Mouse (Mus musculus) macrophage (primary cell): ENCODE measurements around the gene Yipf3. TPM values are rescaled to one million over a fixed set of nuclear protein-coding genes. Genes with fewer than 3 reads are reported as not detected.

Experiments
- H3K27ac ChIP-seq: fragments of 350-480 bp; formaldehyde crosslinking; 2 replicates; pipeline ENCODE4 v1.9.0; 2021
- H3K36me3 ChIP-seq: fragments of 350-480 bp; formaldehyde crosslinking; 2 replicates; pipeline ENCODE4 v1.9.0; 2021; ENCODE audit errors: inconsistent target
- H3K4me3 ChIP-seq: fragments of 350-480 bp; formaldehyde crosslinking; 2 replicates; pipeline ENCODE4 v1.9.0; 2021; ENCODE audit errors: inconsistent target
- H3K79me2 ChIP-seq: fragments of 350-480 bp; formaldehyde crosslinking; 2 replicates; pipeline ENCODE4 v1.9.0; 2021; ENCODE audit errors: inconsistent target
- WGBS: methylation state at CpG from one replicate; pipeline ENCODE4 v1.1.7; 2026; ENCODE audit warnings: inconsistent platforms; ENCODE audit not compliant: missing documents; 5-methylcytosine and 5-hydroxymethylcytosine counted together
- polyA plus RNA-seq: library from polyadenylated mRNA; stranded (reverse); fragments of 250-400 nt; gene quantifications from 3 replicates; pipeline ENCODE4 v1.2.4, GENCODE M21; 2018; ENCODE audit warnings: inconsistent platforms

Gene Yipf3
- polyA plus RNA-seq, 1 experiment from 2014 or later: 26.4 TPM

DNA sequence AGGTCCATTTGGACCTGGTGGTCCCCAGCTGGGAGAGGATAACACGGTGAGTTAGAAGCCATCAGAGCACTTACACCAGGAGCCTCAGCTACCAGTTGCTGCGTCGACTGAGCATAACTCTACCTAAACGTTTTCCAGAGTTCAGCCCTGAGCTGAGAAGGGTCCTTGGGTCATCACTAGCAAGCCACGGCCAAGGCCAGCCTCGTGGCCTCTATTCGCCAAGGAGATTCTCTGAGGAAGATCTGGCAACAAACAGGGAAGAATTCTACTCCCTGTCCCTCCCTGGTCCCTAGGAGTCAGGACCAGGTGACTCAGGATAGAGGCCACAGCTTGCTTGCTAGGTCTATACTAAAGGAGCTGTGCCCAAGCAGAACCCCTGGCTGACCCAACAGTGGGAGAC lies 19.6 kb downstream of the Yipf3 start:
- no peak overlapping the region for H3K27ac ChIP-seq
- H3K79me2 ChIP-seq: no peaks in the 10 kb centered on the region; the same call in 1 of the 2 replicates
- WGBS: 95% methylated on average over 7 of the region's 7 CpGs
- H3K36me3 ChIP-seq: peaks cover 52% of the 10 kb centered on the region
- no peak overlapping the region for H3K4me3 ChIP-seq

DNA sequence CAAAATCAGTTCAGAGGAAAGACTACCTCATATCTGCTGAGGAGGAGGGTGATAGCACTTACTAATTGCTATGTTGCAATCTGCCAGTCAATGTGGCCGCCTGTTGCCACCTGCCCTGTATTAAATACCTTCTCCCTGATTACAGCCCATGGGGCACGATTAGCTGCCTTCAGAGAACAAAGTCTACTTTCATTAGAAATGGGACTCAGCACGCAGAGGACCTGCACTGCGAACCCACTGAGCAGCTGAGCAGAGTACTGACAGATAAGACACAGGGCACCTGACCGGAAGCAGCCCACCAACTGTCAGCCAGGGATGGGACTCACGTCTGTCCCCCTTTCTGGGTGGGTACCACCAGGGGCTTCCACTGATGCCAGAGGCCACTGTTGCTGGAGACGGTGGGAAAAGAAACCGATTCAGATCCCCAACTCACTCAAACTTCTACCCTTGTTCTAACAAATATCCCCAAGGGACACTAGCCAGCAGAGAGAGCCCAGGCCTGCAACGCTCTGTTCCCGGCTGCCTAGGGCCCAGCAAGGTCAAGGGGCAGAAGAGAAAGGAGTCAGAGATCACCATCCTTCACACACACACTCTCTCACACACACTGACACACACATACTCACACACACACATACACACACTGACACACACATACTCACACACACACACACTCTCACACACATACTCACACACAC lies 20.3 kb downstream of the Yipf3 start:
- H3K79me2 ChIP-seq: peaks cover 5% of the 10 kb centered on the region; the same call in 1 of the 2 replicates
- H3K27ac ChIP-seq: no peak overlapping the region
- WGBS: 92% methylated on average over 10 of the region's 10 CpGs
- peaks cover 46% of the 10 kb centered on the region for H3K36me3 ChIP-seq
- H3K4me3 ChIP-seq: no peak overlapping the region

DNA sequence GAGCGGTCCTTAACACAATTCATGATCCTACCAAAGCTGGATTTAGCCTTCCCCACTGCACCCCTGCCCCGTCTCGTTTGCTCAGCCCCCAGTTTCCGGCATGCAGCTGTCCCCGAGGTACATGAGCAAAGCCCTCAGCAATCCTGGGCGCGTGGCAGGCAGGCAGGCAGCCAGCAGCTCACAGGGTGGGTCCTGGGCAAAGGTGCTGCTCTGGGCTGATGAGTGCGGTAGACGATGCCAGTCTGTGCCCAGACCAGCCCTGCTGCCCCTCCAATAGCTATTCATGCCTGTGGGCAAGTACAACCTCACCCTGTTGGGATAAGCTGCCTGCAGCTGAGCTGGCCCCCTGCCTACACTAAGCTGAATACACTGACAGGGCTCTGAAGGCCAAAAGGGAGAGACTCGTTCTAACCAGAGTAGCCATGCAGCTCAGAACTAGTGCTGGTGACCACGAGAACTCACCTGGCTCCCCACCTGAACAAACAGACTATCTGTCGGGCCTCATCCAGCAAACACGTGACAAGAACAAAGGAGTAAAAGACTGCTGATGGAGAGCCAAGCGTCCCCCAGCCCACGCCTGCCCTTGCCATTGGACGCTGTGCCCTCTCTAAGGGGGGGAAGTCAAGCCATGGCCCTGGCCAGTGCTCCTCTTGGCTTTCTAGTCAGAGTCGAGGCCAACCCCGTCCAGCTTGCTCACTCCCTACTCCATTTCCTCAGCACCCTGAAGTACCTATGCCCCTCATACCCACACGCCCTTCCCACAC lies 22.1 kb downstream of the Yipf3 start:
- Histone ChIP-seq H3K4me3 (no peak overlapping the region), H3K79me2 (peaks cover 23% of the 10 kb centered on the region; the same call in 1 of the 2 replicates), H3K27ac (no peak overlapping the region), H3K36me3 (peaks cover 35% of the 10 kb centered on the region)
- 95% methylated on average over 19 of the region's 19 CpGs for WGBS

DNA sequence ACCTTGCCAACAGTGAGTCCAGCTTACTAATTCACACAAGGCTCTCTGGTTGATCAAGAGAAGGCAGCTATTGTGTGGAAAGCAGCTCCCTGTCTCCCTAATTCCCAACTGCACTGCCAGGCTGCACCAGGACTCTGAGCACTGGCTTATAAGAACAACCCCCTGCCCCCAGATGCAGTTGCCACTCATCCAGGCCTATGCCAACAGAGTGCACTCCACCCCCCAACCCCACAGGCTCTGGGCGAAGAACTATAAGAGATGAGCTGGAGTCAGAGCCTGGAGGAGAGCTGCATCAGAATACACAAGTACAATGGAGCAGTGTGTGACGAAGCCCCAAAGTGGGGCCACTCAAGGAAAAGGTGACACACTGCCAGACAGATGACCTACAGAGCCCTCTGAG lies 24.2 kb downstream of the Yipf3 start:
- Histone ChIP-seq H3K79me2 (peaks cover 44% of the 10 kb centered on the region; the same call in 1 of the 2 replicates), H3K27ac (no peak overlapping the region), H3K36me3 (peaks cover 23% of the 10 kb centered on the region), H3K4me3 (no peak overlapping the region)
- WGBS: 95% methylated on average over 2 of the region's 2 CpGs

DNA sequence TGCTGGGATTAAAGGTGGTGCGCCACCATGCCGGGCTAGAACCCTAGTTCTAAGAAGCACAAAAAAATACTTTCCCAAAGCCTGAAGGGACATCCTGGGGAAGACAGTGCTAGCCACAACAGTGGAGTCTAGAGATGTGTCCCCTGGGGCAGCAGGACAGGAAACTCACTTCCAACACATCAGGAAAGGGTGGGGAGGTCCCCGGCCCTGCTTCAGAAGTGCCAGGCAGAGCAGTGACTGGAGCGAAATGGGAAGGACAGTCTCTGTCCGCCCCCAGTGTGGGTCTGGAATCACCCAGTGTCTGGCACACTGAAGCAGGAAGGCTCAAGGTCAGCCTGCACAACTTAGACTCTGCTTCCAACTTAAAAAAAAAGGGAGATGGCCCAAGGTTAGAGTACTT lies 24.8 kb downstream of the Yipf3 start:
- WGBS: 90% methylated on average over 5 of the region's 5 CpGs
- Histone ChIP-seq H3K4me3 (no peak overlapping the region), H3K36me3 (peaks cover 23% of the 10 kb centered on the region), H3K79me2 (peaks cover 50% of the 10 kb centered on the region; the same call in 1 of the 2 replicates), H3K27ac (no peak overlapping the region)

DNA sequence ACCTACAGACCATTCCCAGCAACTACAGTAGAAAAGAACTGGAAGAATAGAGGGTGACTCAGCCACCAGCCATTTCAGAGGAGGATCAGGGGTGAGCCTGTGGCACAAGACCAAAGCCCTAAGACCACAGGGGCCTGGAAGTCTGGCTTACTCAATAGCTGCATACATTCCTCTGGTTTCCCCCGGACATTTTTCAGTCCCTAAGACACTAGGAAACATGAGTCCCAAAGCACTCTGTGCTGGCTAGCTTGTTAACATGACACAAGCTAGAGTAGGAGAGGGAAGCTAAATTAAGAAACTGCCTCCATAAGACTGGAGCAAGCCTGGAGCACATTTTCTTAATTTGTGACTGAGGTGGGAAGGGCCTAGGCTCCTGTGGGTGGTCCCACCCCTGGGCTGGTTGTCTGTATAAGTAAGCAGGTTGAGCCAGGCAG lies 25.9 kb downstream of the Yipf3 start:
- Histone ChIP-seq H3K4me3 (no peak overlapping the region), H3K36me3 (peaks cover 30% of the 10 kb centered on the region), H3K79me2 (peaks cover 61% of the 10 kb centered on the region; the same call in 1 of the 2 replicates), H3K27ac (no peak overlapping the region)
- WGBS: 91% methylated on average over 1 of the region's 1 CpGs

DNA sequence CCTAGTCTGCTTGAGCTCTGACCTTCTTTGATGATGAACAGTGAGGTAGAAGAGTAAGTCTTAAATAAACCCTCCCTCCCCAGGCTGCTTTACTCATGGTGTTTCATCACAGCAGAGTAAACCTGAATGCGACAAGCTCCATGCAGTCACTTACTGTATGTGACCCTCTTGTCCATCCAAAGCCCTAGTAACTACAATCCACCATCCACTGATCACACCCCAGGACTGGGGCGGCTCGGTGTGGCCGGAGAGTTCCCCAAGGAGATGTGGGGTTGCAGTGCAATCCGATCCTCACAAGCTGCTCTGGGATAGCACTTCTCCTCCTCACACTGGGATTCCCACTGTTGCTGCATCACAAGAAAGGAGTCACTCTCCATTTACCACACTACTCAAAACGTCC lies 26.6 kb downstream of the Yipf3 start:
- no peak overlapping the region for H3K4me3 ChIP-seq
- 91% methylated on average over 6 of the region's 6 CpGs for WGBS
- peaks cover 68% of the 10 kb centered on the region; the same call in 1 of the 2 replicates for H3K79me2 ChIP-seq
- H3K36me3 ChIP-seq: peaks cover 34% of the 10 kb centered on the region
- H3K27ac ChIP-seq: no peak overlapping the region

DNA sequence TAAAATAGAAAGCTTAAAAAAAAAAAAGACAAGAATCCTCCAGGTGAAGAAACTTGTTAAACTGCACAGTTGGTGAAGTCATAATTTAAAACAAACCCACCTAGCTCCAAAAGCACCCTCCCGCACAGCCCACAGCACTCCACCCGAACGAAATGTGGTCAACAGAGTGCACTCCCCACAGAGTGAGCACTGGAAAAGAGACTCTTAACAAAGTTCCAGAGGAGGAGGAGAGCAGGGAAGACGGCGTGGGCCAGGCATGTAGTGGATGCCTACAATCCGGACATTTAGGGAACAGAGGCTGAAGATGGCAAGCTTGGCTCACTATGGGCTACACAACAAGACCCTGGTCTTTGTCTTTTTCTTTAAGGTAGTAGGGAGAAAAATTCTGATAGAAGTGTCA lies 27.2 kb downstream of the Yipf3 start:
- H3K4me3 ChIP-seq: no peak overlapping the region
- no peak overlapping the region for H3K27ac ChIP-seq
- WGBS: 98% methylated on average over 6 of the region's 6 CpGs
- H3K36me3 ChIP-seq: peaks cover 34% of the 10 kb centered on the region
- peaks cover 74% of the 10 kb centered on the region for H3K79me2 ChIP-seq

DNA sequence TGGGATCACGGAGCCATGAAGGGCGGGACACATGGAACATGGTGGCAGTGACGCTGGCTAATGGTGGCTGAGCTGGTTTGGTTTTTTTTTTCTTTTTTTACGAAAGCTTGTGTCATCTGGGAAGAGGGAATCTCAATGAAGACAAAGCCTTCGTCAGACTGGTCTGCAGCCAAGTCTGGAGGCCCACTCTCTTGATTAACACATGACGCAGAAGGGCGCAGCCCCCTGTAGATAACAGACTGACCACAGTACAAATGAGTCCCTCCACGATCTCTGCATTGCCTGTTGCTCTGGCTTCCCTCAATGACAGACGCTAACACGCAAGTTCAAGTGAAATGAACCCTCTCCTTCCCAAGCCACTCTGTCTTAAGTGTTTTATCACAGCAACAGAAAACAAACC lies 27.6 kb downstream of the Yipf3 start:
- Histone ChIP-seq H3K79me2 (peaks cover 78% of the 10 kb centered on the region), H3K27ac (no peak overlapping the region), H3K36me3 (peaks cover 29% of the 10 kb centered on the region), H3K4me3 (no peak overlapping the region)
- WGBS: 98% methylated on average over 10 of the region's 10 CpGs

DNA sequence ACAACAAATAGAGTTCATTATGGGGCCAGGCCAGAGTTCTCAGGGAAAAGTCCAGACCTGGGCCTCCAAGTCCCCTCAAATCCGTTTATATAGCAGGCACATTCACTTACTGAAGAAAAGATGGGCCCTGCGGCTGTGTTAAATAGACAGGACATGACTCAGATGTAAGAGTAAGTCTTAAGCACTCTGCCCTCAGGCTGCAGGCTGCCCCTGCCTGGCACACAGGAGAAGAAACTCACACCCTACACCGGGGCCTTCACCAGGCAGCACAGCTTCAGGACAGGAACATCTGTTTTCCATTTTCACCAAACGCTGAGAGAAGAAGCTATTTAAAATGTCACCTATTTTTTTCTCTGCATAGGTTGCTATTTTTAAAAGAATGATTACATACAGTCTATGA lies 29.7 kb downstream of the Yipf3 start:
- peaks cover 16% of the 10 kb centered on the region; the same call in 1 of the 2 replicates for H3K36me3 ChIP-seq
- H3K4me3 ChIP-seq: no peak overlapping the region
- peaks cover 99% of the 10 kb centered on the region for H3K79me2 ChIP-seq
- no peak overlapping the region for H3K27ac ChIP-seq
- 93% methylated on average over 4 of the region's 4 CpGs for WGBS

DNA sequence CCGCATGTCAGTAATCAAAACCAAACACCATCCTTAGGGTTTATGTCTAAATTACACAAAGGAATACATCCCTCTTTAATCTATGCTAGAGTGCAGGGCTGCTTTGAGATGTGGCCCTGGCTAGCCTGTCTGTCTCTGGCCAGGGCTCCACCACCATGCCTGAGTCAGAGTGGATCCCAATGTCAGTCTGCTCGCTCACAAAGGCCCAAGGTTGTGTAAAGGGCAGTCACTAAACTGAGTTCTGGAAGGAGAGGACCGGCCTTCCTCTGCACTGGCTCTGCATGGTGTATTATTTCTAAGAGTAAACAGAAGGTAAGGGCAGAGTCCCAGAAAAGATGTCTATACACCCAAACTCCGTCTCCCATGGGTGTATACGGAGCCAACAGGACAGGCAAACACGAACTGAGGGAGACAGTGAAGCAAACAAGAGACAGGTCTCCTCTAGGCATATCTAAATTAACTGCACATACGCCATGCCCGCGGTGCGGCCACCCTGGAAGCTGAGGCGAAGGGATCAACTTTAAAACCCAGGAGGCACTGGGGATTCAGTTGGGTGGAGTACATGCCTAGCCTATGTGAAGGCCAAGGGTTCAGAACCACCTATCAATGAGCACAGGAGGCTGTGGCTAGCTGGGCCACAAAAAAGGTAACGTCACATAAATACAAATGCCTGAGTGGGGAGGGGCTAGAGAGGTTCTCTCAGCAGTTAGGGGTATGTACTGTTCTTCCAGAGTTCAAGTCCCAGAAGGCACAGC lies 30.3 kb downstream of the Yipf3 start:
- no peak overlapping the region for H3K27ac ChIP-seq
- 96% methylated on average over 12 of the region's 12 CpGs for WGBS
- peaks cover 95% of the 10 kb centered on the region for H3K79me2 ChIP-seq
- H3K36me3 ChIP-seq: peaks cover 16% of the 10 kb centered on the region; the same call in 1 of the 2 replicates
- no peak overlapping the region for H3K4me3 ChIP-seq

DNA sequence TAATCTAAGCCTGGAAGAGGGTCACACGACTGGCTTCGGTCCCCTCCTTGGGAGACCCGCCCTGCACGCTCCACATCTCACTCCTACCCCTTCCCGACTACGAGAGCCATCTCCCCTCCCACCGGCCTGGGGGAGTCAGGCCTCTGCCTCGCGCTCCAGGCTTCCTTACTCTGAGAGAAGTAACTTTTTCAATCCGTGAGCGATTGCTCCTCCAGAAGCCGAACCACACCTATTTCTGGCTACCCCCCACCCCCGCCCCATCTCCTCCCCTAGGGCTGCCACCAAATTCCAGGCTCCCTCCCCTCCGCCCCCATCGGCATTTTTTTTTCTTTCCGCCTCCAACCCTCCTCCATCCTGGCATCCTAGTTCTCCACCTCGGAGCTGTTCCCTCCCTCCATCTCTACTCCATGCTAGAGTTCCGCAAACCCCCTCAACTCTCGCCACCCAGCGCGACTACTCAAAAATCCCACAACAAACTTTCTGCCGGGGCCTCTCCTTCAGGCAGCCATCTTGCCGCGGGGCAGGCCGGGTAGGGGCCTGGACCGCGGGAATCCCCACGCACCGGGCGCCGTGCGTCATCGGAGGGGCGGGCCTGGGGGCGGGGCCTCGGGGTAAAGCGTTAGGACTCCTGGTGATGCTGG lies 34.7 kb downstream of the Yipf3 start, which contains the start of gene Tjap1:
Gene Tjap1, minus strand, starts transcription at position 544 of the 641 bp plus-strand sequence.
- peaks cover 11% of the 10 kb centered on the region; the same call in 1 of the 2 replicates for H3K36me3 ChIP-seq
- peaks cover 51% of the 10 kb centered on the region for H3K79me2 ChIP-seq
- 1% methylated on average over 35 of the region's 37 CpGs for WGBS
- peak within 1 kb of the TSS; percentile 38 for H3K27ac ChIP-seq
- H3K4me3 ChIP-seq: peak within 1 kb of the TSS; percentile 91

DNA sequence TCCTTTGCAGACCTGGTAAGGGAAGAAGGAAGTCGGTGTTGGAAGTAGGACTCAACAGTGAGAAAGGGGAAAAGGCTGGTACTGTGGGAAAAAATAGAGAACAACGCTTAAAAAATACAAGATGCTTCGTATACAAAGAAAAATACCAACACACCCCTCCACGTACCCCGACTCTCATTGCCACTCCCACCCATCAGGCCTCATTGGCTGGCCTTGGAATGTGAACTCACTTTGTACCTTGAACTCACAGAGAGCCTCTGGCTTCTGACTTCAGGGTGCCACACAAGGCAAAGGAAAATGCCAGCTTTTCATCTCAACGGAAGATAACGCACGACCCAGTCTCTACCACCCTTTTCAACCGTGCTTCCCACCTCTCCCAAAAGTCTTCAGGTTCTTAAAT lies 35.3 kb downstream of the Yipf3 start:
- no peak overlapping the region; the same call in 1 of the 2 replicates for H3K4me3 ChIP-seq
- WGBS: 34% methylated on average over 9 of the region's 9 CpGs
- peaks cover 46% of the 10 kb centered on the region for H3K79me2 ChIP-seq
- no peak overlapping the region for H3K27ac ChIP-seq
- H3K36me3 ChIP-seq: peaks cover 9% of the 10 kb centered on the region; the same call in 1 of the 2 replicates

DNA sequence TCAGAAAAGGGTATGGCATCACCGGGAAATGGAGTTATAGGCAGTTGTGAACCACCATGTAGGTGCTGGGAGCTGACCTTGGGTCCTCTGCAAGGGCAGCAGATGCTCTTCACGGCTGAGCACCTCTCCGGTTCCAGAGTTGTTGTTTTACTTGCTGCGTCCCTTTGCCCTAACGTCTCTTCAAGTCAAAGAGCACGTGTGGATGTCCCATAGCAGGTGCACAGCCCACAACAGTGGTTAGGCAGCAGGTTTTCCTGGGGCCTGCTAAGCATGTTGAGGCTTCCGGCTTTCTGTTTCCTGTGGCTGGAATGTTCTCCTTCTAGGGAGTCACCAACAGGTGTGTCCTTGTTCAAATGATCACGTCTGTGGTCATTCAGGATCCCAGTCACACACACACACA lies 36.0 kb downstream of the Yipf3 start:
- peaks cover 4% of the 10 kb centered on the region; the same call in 1 of the 2 replicates for H3K36me3 ChIP-seq
- WGBS: 91% methylated on average over 8 of the region's 8 CpGs
- H3K27ac ChIP-seq: no peak overlapping the region

More for the DNA sequence above, 36.0 kb downstream of the Yipf3 start:
- Histone ChIP-seq H3K4me3 (no peak overlapping the region), H3K79me2 (peaks cover 38% of the 10 kb centered on the region)
